ENCODE assay signal across 26 mouse cellular contexts in the genomic region with DNA sequence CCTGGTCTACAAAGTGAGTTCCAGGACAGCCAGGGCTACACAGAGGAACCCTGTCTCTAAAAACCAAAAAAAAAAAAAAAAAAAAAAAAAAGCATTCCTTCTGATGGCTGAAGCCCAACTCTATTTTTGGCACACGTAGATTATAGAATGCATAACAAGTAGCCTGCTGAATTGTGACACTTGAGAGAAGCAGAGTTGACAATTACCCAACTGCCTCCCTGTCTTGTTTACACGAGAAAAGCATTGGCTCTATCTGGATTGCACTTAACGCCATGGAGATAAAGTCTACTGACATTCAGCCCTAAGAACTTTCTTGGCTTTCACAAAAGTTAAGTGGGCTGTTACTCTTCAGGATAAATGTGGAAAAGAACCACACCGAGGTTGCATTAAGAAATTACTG. TPM values are rescaled to one million over a fixed set of nuclear protein-coding genes. Genes with fewer than 3 reads are reported as not detected.
DNase-seq lines count a peak whose midpoint lies in the region; ATAC-seq and TF ChIP-seq lines count a peak whose summit lies in the region.
"Had no signal": no experiment of that assay in that cellular context is flagged by ENCODE, and none has a peak within 500 bp of the region (broad histone marks: within the 10 kb centered on the region; RNA-seq: fewer than 3 reads in every experiment).

No protein-coding gene starts in this region.

- DNase-seq in heart, postnatal 10 days, result no peak
- DNase-seq in lung, adult 2 months, result no peak
- no peak for DNase-seq in hindbrain, embryonic 10.5 days (ENCODE audit: low spot score)
- DNase-seq: adrenal gland, postnatal 10 days; cerebellum, adult 8-10 months; cerebellum, postnatal 25 days; gastrocnemius, postnatal 14 days; liver, embryonic 13.5 days; right cerebral cortex, postnatal 4 days; thymus, adult 18-20 months; thymus, postnatal 25 days had no signal

- H3K9me3 ChIP-seq in heart, embryonic 12.5 days (replicated peaks), result no peaks in the 10 kb centered on the region
- H3K9me3 ChIP-seq in intestine, embryonic 15.5 days, result no peaks in the 10 kb centered on the region
- H3K9me3 ChIP-seq in intestine, postnatal 0 days (ENCODE audit: control insufficient read depth), result no peaks in the 10 kb centered on the region
- no peaks in the 10 kb centered on the region for H3K9me3 ChIP-seq in lung, embryonic 16.5 days (ENCODE audit: control insufficient read depth, low read length)
- H3K9me3 ChIP-seq in hindbrain, embryonic 10.5 days, result no peaks in the 10 kb centered on the region
- H3K9me3 ChIP-seq: G1E; hindbrain, embryonic 13.5 days; kidney, embryonic 15.5 days; liver, embryonic 13.5 days; midbrain, embryonic 13.5 days; neural tube, embryonic 13.5 days had no signal

- no peak for ATAC-seq in heart, embryonic 12.5 days (ENCODE audit: insufficient number of reproducible peaks, low FRiP score)
- ATAC-seq in intestine, embryonic 15.5 days, result peak; percentile 23; the same call in 1 of the 2 replicates
- no peak for ATAC-seq in intestine, postnatal 0 days
- ATAC-seq in lung, embryonic 16.5 days (ENCODE audit: low read depth), result no peak
- ATAC-seq: forebrain, embryonic 14.5 days; midbrain, embryonic 13.5 days had no signal

- TF ChIP-seq CTCF in intestine, postnatal 0 days (IDR thresholded peaks at IDR 0.05; ENCODE audit: low read depth), result no peak
- no peak for TF ChIP-seq CTCF in lung, adult 2 months (IDR thresholded peaks at IDR 0.05; ENCODE audit: insufficient read depth, low read length)

- H3K4me3 ChIP-seq in heart, embryonic 12.5 days, result no peak overlapping the region
- H3K4me3 ChIP-seq in intestine, embryonic 15.5 days (replicated peaks), result no peak overlapping the region
- no peak overlapping the region for H3K4me3 ChIP-seq in intestine, postnatal 0 days (ENCODE audit: low read depth, low read length)
- H3K4me3 ChIP-seq in lung, embryonic 16.5 days (ENCODE audit: low read length), result no peak overlapping the region
- H3K4me3 ChIP-seq in lung, adult 2 months (replicated peaks; ENCODE audit: extremely low read depth, low read depth, low read length), result no peak overlapping the region
- no peak overlapping the region for H3K4me3 ChIP-seq in hindbrain, embryonic 10.5 days
- H3K4me3 ChIP-seq: hindbrain, embryonic 13.5 days; kidney, embryonic 15.5 days; liver, embryonic 13.5 days; midbrain, embryonic 13.5 days; neural tube, embryonic 13.5 days had no signal

- H3K27ac ChIP-seq in heart, embryonic 12.5 days (ENCODE audit: poor library complexity, severe bottlenecking), result peak overlapping the region; percentile 38; the same call in 1 of the 2 replicates
- H3K27ac ChIP-seq in intestine, embryonic 15.5 days, result no peak overlapping the region
- no peak overlapping the region for H3K27ac ChIP-seq in intestine, postnatal 0 days (ENCODE audit: low read depth, low read length)
- 0 out of 2 replicates have a peak overlapping the region, but pooled peaks have one; percentile 2 for H3K27ac ChIP-seq in lung, embryonic 16.5 days (ENCODE audit: low read length)
- H3K27ac ChIP-seq in hindbrain, embryonic 10.5 days, result no peak overlapping the region
- H3K27ac ChIP-seq: hindbrain, embryonic 13.5 days; kidney, embryonic 15.5 days; macrophage; midbrain, embryonic 13.5 days; neural tube, embryonic 13.5 days; stomach, postnatal 0 days had no signal

- WGBS in heart, embryonic 12.5 days, result 33% methylated on average over 4 of the region's 4 CpGs
- WGBS in intestine, embryonic 15.5 days, result 50% methylated on average over 4 of the region's 4 CpGs
- WGBS in intestine, postnatal 0 days, result 50% methylated on average over 4 of the region's 4 CpGs
- 33% methylated on average over 4 of the region's 4 CpGs for WGBS in lung, embryonic 16.5 days
- WGBS in lung, adult 2 months, result 45% methylated on average over 4 of the region's 4 CpGs
- 89% methylated on average over 4 of the region's 4 CpGs for WGBS in hindbrain, embryonic 10.5 days

- no peak overlapping the region for H3K9ac ChIP-seq in heart, embryonic 12.5 days
- no peak overlapping the region for H3K9ac ChIP-seq in intestine, embryonic 15.5 days
- no peak overlapping the region for H3K9ac ChIP-seq in intestine, postnatal 0 days (ENCODE audit: low read depth, low read length)
- no peak overlapping the region for H3K9ac ChIP-seq in lung, embryonic 16.5 days (ENCODE audit: low read length)
- H3K9ac ChIP-seq: hindbrain, embryonic 13.5 days; kidney, embryonic 15.5 days; liver, embryonic 13.5 days; midbrain, embryonic 13.5 days; neural tube, embryonic 13.5 days had no signal

- no peaks in the 10 kb centered on the region for H3K36me3 ChIP-seq in heart, embryonic 12.5 days
- H3K36me3 ChIP-seq in intestine, embryonic 15.5 days, result no peaks in the 10 kb centered on the region
- H3K36me3 ChIP-seq in intestine, postnatal 0 days (ENCODE audit: control insufficient read depth, insufficient read depth), result no peaks in the 10 kb centered on the region
- H3K36me3 ChIP-seq in lung, embryonic 16.5 days (ENCODE audit: control insufficient read depth, insufficient read depth, low read length), result no peaks in the 10 kb centered on the region
- no peaks in the 10 kb centered on the region for H3K36me3 ChIP-seq in hindbrain, embryonic 10.5 days
- H3K36me3 ChIP-seq: G1E; hindbrain, embryonic 13.5 days; kidney, embryonic 15.5 days; liver, embryonic 13.5 days; midbrain, embryonic 13.5 days; neural tube, embryonic 13.5 days had no signal

- intact Hi-C loops in heart, postnatal 10 days (cut with DNase I), result no loop called here

- no peak for TF ChIP-seq POLR2A in lung, adult 2 months (IDR thresholded peaks at IDR 0.05; ENCODE audit: borderline replicate concordance, extremely low read depth, low read depth, low read length)

- H3K4me2 ChIP-seq in heart, embryonic 12.5 days, result no peak overlapping the region
- no peak overlapping the region for H3K4me2 ChIP-seq in intestine, embryonic 15.5 days (replicated peaks)
- H3K4me2 ChIP-seq in intestine, postnatal 0 days (replicated peaks; ENCODE audit: low read depth), result no peak overlapping the region
- H3K4me2 ChIP-seq in lung, embryonic 16.5 days (ENCODE audit: low read depth, low read length), result no peak overlapping the region
- H3K4me2 ChIP-seq: hindbrain, embryonic 13.5 days; kidney, embryonic 15.5 days; liver, embryonic 13.5 days; midbrain, embryonic 13.5 days; neural tube, embryonic 13.5 days had no signal

- H3K27me3 ChIP-seq in heart, embryonic 12.5 days (replicated peaks), result no peaks in the 10 kb centered on the region
- no peaks in the 10 kb centered on the region for H3K27me3 ChIP-seq in intestine, embryonic 15.5 days (replicated peaks)
- no peaks in the 10 kb centered on the region for H3K27me3 ChIP-seq in intestine, postnatal 0 days (replicated peaks; ENCODE audit: control insufficient read depth, insufficient read depth, low read length)
- H3K27me3 ChIP-seq in lung, embryonic 16.5 days (ENCODE audit: control insufficient read depth, insufficient read depth, low read depth, low read length), result no peaks in the 10 kb centered on the region
- no peaks in the 10 kb centered on the region for H3K27me3 ChIP-seq in hindbrain, embryonic 10.5 days (ENCODE audit: insufficient read depth, poor library complexity, severe bottlenecking)
- H3K27me3 ChIP-seq: hindbrain, embryonic 13.5 days; kidney, embryonic 15.5 days; liver, embryonic 13.5 days; midbrain, embryonic 13.5 days; neural tube, embryonic 13.5 days had no signal

- H3K4me1 ChIP-seq in heart, embryonic 12.5 days (replicated peaks), result peaks cover 11% of the 10 kb centered on the region
- 0 out of 2 replicates have a peak, but pooled peaks cover 3% of the 10 kb centered on the region for H3K4me1 ChIP-seq in intestine, embryonic 15.5 days (replicated peaks)
- no peaks in the 10 kb centered on the region; the same call in 1 of the 2 replicates for H3K4me1 ChIP-seq in intestine, postnatal 0 days (replicated peaks; ENCODE audit: control insufficient read depth, insufficient read depth, low read length)
- H3K4me1 ChIP-seq in lung, embryonic 16.5 days (replicated peaks; ENCODE audit: control insufficient read depth, insufficient read depth, low read length), result no peaks in the 10 kb centered on the region
- peaks cover 2% of the 10 kb centered on the region; the same call in 1 of the 2 replicates for H3K4me1 ChIP-seq in lung, adult 2 months (ENCODE audit: control insufficient read depth, insufficient read depth, low read length)
- H3K4me1 ChIP-seq in hindbrain, embryonic 10.5 days (replicated peaks), result no peaks in the 10 kb centered on the region
- H3K4me1 ChIP-seq: hindbrain, embryonic 13.5 days; kidney, embryonic 15.5 days; liver, embryonic 13.5 days; midbrain, embryonic 13.5 days; neural tube, embryonic 13.5 days had no signal

RNA-seq across cellular contexts. Expression of gene Thnsl1, which starts 39.5 kb away (rescaled TPM):
- polyA plus RNA-seq in heart, embryonic 12.5 days (2016; fragmentation: Nextera tagmentation; extraction: Ambion mirVana), result 8.7 and 8.8 TPM in 2 replicates
- 1 to 10 TPM; 4.1 to 6.6 TPM for total RNA-seq in heart, postnatal 10 days (2021)
- 5.5 and 5.9 TPM in 2 replicates for polyA plus RNA-seq in intestine, embryonic 15.5 days (2015; fragmentation: Nextera tagmentation; extraction: Ambion mirVana)
- 3.3 and 3.9 TPM in 2 replicates for polyA plus RNA-seq in intestine, postnatal 0 days (2015; fragmentation: Nextera tagmentation; extraction: Ambion mirVana)
- polyA plus RNA-seq in lung, embryonic 16.5 days (2015; fragmentation: Nextera tagmentation; extraction: Ambion mirVana), result 6.9 and 7.3 TPM in 2 replicates
- polyA plus RNA-seq in lung, adult 2 months (2012; rRNA removed), result 2.9 and 4.4 TPM in 2 replicates
- polyA plus RNA-seq in hindbrain, embryonic 10.5 days (2016; fragmentation: Nextera tagmentation; extraction: Ambion mirVana), result 15.1 and 15.4 TPM in 2 replicates

RNA-seq across cellular contexts. Expression of gene Enkur, which starts 39.8 kb away (rescaled TPM):
- 1.5 and 2.3 TPM in 2 replicates for polyA plus RNA-seq in heart, embryonic 12.5 days (2016; fragmentation: Nextera tagmentation; extraction: Ambion mirVana)
- 1 to 10 TPM; 5.8 to 6.2 TPM for total RNA-seq in heart, postnatal 10 days (2021)
- 0.41 and 0.57 TPM in 2 replicates for polyA plus RNA-seq in intestine, embryonic 15.5 days (2015; fragmentation: Nextera tagmentation; extraction: Ambion mirVana)
- polyA plus RNA-seq in intestine, postnatal 0 days (2015; fragmentation: Nextera tagmentation; extraction: Ambion mirVana), result 2.8 and 3.2 TPM in 2 replicates
- 6.2 and 6.3 TPM in 2 replicates for polyA plus RNA-seq in lung, embryonic 16.5 days (2015; fragmentation: Nextera tagmentation; extraction: Ambion mirVana)
- polyA plus RNA-seq in lung, adult 2 months (2012; rRNA removed), result 0.57 and 1.5 TPM in 2 replicates
- 1.6 and 3.0 TPM in 2 replicates for polyA plus RNA-seq in hindbrain, embryonic 10.5 days (2016; fragmentation: Nextera tagmentation; extraction: Ambion mirVana)
- total RNA-seq: megakaryocyte-erythroid progenitor cell, adult 5-6 weeks had no signal
- polyA plus RNA-seq: G1E; limb, embryonic 11.5 days; liver, embryonic 13.5 days; macrophage; spleen, adult 2 months had no signal

Comparison
In these comparisons a context has a peak if more than half of its experiments do, and no peak if none do; other contexts are left out.
1. H3K27ac ChIP-seq: peak in heart, embryonic 12.5 days (single experiment) and lung, embryonic 16.5 days (single experiment); none in intestine, embryonic 15.5 days (single experiment), intestine, postnatal 0 days (single experiment) and hindbrain, embryonic 10.5 days (single experiment).